Comparison of ENCODE assay signal across 8 mouse cellular contexts in the genomic region with DNA sequence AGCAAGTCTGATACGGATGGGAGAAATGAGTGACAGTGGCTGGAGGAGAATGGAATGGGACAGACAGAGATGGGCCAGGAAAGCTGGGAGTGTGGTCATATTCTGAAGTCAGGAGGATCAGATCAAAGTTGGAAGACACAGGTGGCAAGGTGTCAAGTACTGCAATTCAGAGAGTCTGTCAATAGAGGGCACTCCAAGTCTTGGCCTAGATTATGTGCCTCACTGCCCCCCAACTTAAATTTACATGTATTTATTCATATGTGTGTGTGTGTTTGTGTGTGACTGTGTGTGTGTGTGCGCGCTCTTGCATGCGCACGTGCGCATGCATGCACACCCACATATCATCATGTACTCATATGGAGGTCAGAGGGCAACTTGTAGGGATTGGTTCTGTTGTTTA.
DNase-seq lines count a peak whose midpoint lies in the region; ATAC-seq lines count a peak whose summit lies in the region.

No protein-coding gene starts in this region.

- peak; percentile 62; the same call in 1 of the 2 replicates for ATAC-seq in hindbrain, embryonic 14.5 days (ENCODE audit: low FRiP score)

- H3K36me3 ChIP-seq in hindbrain, embryonic 14.5 days (replicated peaks; ENCODE audit: control insufficient read depth, insufficient read depth) = no peaks in the 10 kb centered on the region

- no peaks in the 10 kb centered on the region for H3K9me3 ChIP-seq in hindbrain, embryonic 14.5 days (ENCODE audit: control insufficient read depth, low read length)

- no peak overlapping the region for H3K4me2 ChIP-seq in hindbrain, embryonic 14.5 days (replicated peaks)

- H3K27ac ChIP-seq in hindbrain, embryonic 14.5 days = no peak overlapping the region

- 52% methylated on average over 6 of the region's 6 CpGs for whole genome bisulfite sequencing in hindbrain, embryonic 14.5 days

- peak; percentile 34 for DNase-seq in ovary, postnatal 14 days (ENCODE audit: low spot score)
- no peak for DNase-seq in ovary, adult 18-20 months (ENCODE audit: low spot score)
- DNase-seq in R1 (ENCODE audit: low read depth, low spot score) = peak; percentile 49
- peak; percentile 14 for DNase-seq in embryo, embryonic 11.5 days (ENCODE audit: low read depth, low spot score)
- DNase-seq in hindbrain, embryonic 14.5 days (ENCODE audit: low spot score) = peak; percentile 55
- peak; percentile 15 to 16 for DNase-seq in layer of hippocampus, postnatal 25 days (ENCODE audit: extremely low spot score in 1 of 2, low spot score in 1 of 2)
- peak; percentile 64 for DNase-seq in naive thymus-derived CD4-positive, alpha-beta T cell, adult 2 months (ENCODE audit: low read depth)
- DNase-seq in gastrocnemius, adult 18-20 months (ENCODE audit: low spot score) = no peak

- no peaks in the 10 kb centered on the region for H3K27me3 ChIP-seq in hindbrain, embryonic 14.5 days (ENCODE audit: control insufficient read depth, insufficient read depth, low read length)

- no peak overlapping the region for H3K4me3 ChIP-seq in hindbrain, embryonic 14.5 days (replicated peaks; ENCODE audit: low read length)

- no peaks in the 10 kb centered on the region for H3K4me1 ChIP-seq in hindbrain, embryonic 14.5 days (replicated peaks; ENCODE audit: control insufficient read depth, insufficient read depth, low read length)

- H3K9ac ChIP-seq in hindbrain, embryonic 14.5 days = no peak overlapping the region

Comparison
In these comparisons a context has a peak if more than half of its experiments do, and no peak if none do; other contexts are left out.
1. DNase-seq: peak in ovary, postnatal 14 days (single experiment), R1 (single experiment), embryo, embryonic 11.5 days (single experiment), hindbrain, embryonic 14.5 days (single experiment), layer of hippocampus, postnatal 25 days (2 of 2) and naive thymus-derived CD4-positive, alpha-beta T cell, adult 2 months (single experiment); none in ovary, adult 18-20 months (single experiment) and gastrocnemius, adult 18-20 months (single experiment).